Mouse (Mus musculus): Measurements from ENCODE around the gene Capsl. TPM values are rescaled to one million over a fixed set of nuclear protein-coding genes. Genes with fewer than 3 reads are reported as not detected.

Gene Capsl
- total RNA-seq (2015), result 1.2 and 2.1 TPM in 2 replicates
- total RNA-seq (2017), result 0.83 and 0.88 TPM in 2 replicates

DNA sequence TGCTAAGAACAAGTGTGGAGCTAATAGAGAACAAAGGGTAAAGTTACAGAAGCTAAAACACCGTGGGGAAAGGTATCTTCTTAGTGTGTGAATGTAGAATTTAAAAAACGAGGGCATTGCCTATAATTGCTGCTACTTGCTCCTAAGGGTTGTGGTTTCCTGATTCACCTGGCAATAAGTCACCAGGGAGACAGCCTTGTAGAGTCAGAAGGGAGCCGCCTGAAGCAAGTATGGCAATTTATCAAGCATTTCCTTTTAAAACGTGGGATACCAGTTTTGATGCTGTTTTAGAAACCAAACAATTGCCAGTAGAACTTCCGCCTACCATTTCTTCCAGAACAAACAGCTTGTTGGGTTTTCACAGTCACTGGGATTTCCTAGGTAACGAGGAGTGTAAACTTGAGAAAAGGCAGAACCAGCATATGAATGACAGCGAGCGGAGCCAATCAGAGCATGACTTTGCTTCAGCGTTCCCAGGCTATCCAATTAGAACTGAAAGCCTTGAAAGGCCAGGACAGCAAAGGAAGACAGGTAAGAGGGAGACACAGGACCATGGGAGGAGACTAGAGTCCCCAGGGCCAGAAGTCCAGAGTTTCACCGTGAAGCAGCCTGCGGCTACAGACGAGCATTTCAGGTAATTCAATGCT is at the start of gene Capsl:
Gene Capsl (plus strand): TSS at position 495 of the 647 bp plus-strand sequence.
- ATAC-seq (replicated peaks; ENCODE audit: poor library complexity), result peak; percentile 90

DNA sequence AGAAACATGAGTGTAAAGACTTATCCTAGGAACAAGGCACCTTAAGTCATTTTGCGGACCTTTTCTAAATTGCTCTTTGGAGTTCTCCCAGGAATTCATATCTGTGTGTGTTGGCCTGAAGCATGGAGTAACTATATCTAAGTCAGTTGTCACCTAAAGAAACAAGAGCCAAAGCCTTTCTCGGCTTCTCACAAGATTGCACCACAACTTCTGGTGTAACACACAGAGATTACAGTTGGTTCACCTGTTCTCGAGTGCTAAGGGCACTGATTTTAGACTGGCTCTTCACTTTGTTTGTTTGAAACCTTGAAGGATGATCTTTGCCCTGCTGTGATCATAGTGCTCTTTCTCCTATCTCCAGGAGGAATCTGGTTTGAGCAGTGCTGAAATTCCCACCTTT is 26.4 kb upstream of the Capsl start:
- no peak for ATAC-seq (replicated peaks; ENCODE audit: poor library complexity)

DNA sequence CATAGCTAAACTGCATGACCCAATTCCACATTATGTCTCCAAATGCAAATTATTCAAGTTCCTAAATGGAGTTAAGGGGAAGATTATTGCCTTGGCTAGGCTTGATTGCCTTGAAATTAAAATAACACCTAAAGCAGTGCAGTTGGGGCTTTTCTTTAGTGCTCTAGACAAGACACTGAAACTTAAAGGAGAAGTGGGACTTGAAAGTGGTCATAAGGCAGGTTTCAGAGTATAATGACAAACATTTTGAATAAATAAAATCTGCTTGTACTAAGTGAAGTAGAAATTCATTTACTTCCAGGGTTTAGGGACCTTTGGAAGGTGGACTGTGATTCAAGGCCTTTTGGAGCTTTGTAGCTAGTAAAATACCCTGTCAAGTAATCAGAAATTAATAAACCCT is 14.7 kb upstream of the Capsl start:
- ATAC-seq (replicated peaks; ENCODE audit: poor library complexity), result no peak

DNA sequence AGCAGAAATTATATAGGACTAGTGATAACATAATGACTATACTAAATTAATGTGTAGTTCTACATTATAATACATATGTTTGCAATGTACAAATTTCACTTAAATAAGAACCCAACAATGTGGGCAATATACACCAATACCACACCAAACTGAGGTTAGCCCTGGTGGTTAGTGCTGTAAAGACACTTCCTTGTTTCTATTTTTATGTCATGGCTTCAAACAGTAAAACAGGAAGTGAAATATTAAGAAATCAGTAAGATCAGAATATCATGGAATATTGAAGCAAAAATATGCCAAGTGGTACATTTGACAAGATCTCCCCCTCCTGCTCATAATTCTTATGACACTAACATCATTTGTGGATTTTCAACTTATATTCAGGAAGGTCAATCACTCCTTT is 8.0 kb upstream of the Capsl start:
- peak; percentile 87 for ATAC-seq (replicated peaks; ENCODE audit: poor library complexity)

DNA sequence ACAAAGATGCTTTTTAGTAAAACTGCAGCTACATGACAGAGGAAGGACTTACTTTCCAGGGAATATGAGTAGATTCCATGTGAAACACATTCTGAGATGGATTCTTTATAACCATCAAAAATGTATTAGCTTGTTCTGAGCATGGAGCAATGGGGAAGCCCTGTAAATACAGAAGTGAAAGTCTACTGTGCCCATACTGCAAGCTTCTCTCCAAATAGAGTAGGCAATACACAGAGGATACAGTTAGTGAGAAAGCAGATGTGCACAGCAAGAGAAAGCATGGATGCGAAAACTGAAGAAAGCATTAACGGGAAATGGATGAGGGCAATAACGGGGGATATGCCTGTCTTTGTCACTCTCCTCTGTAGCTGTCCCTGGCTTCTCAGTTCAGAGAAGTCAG is 6.0 kb upstream of the Capsl start:
- peak; percentile 79 for ATAC-seq (replicated peaks; ENCODE audit: poor library complexity)

DNA sequence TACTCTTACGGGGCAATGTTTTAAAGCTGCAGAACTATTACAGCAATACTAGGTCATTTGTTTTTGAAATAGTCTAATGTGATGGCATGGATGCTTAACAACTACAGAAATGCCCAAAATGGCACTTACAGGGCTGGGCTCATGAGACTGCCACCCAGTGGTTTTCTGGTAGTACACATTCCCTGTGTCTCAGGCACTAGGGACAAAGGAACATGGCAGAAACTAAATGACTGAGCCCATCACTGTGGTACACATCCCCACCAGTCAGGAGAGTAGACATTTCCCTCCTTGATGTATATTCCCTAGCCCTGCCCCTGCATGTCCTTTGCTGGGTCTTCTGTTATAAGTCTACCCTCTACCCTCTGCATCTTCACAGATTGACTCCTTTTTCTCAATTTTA is 16.2 kb downstream of the Capsl start:
- ATAC-seq (replicated peaks; ENCODE audit: poor library complexity), result peak; percentile 72

DNA sequence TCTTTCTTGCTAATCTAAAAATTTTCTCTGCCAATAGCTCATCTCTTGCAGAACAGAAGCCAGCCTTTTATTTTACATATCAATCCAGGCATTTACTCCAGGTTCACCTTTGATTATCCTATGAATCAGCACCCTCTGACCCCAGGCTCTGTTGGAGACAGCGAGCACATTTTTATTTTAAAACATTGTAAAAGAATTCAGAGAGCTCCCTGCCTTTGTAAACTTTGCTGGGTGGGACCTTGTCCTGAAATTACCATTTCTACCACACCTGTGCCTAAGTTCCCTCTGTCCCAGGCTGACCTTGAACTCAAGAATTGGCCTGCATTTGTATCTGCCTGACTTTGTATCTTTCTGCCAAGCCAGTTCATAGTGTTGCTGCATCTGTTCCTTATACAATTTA is 17.0 kb downstream of the Capsl start:
- no peak for ATAC-seq (replicated peaks; ENCODE audit: poor library complexity)

DNA sequence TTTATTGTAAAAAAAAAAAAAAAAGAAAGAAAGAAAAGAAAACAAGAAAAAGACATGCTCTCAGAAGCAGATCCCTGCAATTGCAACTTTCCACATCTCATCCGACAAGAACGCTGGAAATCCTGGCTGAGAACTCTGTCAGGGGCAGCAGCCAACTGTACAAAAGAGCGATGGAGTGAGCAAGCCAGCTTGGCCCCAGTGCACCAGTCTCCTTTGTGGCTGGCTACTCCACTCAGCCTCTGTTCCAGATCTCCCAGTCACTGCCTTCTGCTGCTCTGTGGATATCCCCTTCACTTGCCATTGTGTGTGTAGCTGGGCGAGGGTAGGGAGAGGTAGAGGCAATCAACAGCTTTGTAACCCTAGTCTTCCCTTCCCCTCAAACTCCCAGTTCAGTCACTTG is 18.4 kb downstream of the Capsl start:
- ATAC-seq (replicated peaks; ENCODE audit: poor library complexity), result no peak

DNA sequence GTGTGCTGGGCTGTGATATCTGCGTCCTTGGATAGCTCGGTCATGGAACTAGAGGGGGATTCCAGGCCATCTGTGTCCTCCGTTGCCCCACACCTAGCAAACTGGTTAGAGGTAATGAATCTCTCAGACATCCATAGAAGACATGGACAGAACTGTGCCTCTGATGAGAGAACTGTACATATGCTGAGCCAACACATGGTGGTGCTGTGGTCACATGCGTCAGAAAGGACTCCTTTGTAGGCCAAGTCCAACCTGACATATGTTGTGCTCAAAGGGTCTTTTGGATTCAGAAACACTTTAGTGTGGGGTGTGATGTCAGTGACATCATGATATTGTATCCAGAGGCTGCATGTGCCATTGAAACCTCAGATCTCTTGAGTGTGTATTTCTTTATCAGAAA is 19.4 kb downstream of the Capsl start:
- peak; percentile 97 for ATAC-seq (replicated peaks; ENCODE audit: poor library complexity)

DNA sequence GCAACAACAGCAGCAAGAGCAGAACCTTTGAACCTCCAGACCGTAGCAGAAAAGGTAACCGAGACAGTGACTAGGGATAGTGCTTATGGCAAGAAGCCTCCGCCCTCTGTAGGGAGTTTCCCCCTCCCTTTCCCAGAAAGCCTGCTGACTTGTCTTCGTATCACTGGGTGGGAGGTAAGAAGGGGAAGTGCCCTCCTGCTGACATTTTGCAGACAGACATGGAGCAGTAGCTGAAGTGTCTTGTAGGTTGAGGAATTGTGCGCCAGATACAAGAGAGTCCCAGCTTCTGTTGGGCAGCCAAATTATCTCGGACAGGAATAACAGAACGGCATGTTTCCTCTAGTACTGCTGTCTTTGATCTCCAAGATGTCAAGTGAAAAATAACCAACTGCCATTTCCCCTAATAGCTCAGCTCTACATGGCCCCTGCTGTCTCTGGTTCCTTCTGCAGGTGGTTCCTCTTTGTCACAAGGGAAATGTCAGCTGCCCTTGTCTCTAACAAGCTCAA is 27.7 kb downstream of the Capsl start:
- ATAC-seq (replicated peaks; ENCODE audit: poor library complexity), result peak; percentile 89

DNA sequence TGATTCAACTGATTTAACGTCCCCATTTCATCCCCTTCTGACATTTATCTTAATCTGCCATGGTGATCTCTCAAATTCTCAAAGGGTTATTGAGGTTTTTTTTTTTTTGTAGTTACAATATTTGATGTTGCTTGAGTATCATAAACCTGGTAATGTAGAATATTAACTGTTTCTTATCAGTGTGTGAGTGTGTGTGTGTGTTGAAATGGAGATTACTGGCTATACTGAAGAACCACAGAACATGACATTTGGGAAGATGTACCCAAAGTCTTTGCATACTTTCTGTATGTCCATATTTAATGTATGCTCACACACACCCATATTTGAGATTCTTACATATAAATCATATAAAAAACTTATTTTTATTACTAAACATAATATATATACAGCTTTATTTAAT is 28.2 kb downstream of the Capsl start:
- ATAC-seq (replicated peaks; ENCODE audit: poor library complexity), result 0 out of 2 replicates have a peak, but pooled peaks have one; percentile 11

DNA sequence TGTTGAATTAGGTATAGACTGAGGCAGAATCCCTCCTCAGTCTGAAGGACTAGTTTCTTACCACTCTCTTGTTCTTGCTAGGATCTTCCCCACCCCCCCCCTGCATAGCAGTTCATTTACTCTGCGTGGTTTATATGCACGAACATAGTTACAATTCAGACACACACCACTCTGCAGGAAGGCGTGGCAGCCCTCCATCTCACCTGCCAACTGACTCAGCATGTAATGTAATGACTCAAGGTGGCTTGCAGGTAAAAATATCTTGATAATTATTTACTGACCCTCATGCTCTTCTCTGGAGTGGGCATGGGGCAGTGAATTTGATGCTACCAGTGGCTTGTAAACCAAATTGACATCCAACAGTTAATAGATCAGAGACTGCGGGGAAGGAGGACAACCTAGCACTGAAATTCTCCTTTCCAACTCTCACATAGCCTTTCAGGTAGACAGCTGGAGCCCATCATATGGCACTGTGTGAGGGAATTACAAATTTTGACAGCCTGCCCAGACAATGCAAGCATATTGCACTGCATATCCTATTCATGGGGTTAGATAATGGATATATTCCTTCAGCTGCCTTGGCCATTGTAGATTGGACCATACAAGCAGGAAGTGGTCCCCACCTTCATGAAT is 35.3 kb downstream of the Capsl start:
- no peak for ATAC-seq (replicated peaks; ENCODE audit: poor library complexity)

DNA sequence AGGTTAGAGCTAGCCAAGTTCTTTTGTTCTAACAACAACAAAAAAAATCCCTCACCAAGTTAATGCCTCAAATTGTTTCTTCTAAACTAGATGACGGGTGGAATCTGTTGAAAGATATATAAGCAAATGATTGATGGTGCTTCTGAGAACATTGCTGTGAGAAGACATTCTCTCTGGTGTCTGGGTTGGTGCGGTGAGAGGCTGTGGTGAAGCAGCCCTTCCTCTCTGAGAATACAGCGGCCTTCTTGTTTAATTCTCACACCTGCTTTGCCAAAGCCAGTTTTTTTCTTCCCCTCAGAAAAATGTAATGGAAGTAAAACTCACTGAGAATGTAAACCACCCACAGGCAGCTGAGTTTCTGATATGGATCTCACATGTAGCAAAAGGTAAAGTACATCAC is 36.3 kb downstream of the Capsl start:
- 0 out of 2 replicates have a peak, but pooled peaks have one; percentile 17 for ATAC-seq (replicated peaks; ENCODE audit: poor library complexity)

DNA sequence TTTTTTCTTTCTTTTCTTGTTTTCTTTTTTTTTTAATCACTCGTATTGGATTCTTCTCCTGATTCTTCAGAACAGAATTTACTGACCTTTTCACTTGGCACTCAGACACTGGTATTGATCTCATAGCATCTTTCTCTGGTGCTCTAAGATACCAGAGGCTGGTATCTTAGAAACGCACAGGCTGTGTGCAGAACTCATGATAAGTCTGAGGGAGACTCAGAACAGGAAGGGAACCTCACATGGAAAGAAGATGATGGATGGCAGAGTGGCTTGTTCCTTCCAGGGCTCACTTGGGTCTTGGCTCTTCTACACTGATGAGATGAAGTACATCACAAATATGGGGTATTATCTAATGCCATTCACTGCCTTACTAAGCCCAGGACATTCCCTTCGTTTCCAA is 36.8 kb downstream of the Capsl start:
- ATAC-seq (replicated peaks; ENCODE audit: poor library complexity), result peak; percentile 63

DNA sequence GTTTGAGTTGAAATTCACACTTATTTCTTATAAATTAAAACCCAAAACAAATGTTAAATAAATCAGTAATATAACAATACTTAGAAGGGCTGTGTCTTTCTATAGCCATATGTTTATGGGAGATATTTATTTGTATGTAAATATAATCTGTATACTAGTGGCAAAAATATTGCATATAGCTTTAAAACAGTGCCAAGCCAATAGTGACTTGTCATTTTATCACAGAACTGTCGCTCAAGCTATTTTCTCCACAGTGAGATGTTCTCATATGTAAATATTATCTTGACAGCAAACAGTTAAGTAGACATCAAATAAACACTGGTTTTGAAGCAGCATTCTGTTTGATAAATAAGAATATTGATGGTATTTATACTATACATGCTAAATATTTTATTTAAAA is 37.4 kb downstream of the Capsl start:
- ATAC-seq (replicated peaks; ENCODE audit: poor library complexity), result no peak

DNA sequence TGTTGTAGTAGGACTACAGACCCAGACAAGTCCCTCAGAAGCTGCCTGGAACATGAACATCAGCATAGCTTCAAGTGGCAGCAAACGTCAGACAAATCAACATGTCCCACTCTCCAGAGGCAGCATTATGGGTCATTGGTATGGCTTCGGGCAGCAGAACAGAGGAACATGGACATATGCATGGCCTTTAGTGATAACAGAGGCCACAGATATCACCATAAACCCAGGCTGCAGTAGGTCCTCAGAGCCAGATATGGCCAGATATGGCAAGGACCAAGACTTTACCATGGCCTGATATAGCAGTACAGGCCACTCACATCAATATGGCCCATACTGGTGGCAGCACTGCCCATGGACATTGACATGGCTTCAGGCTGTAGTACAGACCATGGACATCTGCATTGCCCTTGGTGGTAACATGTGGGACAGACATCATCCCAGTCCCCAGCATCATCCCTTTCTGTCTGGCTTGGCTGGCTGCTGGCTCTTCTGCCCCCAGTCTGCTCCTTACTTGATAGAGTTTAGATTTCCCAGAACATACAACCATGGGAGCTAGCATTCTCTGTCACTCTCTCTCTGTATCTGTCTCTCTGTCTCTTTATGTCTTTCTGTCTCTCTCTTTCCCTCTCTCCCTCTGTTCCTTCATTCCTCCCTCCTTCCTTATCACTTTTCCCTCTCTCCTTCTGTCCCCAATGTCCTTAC is 53.7 kb downstream of the Capsl start:
- no peak for ATAC-seq (replicated peaks; ENCODE audit: poor library complexity)

DNA sequence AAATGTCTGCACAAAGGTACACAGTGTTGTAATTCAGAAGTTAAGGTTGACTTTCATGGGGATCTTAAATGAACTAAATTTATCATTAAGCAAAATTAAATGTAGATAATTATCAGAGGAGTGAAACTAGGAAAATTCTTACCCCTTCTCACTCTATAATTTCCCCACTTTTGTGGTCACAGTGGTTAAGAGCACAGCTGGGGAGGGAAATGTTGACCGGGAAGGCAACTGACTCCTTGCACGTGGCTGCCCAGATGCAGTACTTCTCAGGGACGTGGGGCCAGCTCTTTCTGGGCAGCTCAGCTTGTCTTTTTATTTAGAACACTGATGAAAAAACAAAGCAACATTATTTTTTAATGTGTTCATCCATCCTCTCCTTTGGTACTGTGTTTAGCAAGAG is 56.2 kb downstream of the Capsl start:
- ATAC-seq (replicated peaks; ENCODE audit: poor library complexity), result peak; percentile 87

Other genes starting within 250 kb of the Capsl start
- gene Ugt3a1, start 159.1 kb upstream of the Capsl start, total RNA-seq (2015), result not detected in 2 replicates
- not detected in 2 replicates for gene Ugt3a1, start 159.1 kb upstream of the Capsl start, total RNA-seq (2017)
- gene Ugt3a2, start 100.5 kb upstream of the Capsl start, total RNA-seq (2015), result not detected in 2 replicates
- gene Ugt3a2, start 100.5 kb upstream of the Capsl start, total RNA-seq (2017), result not detected in 2 replicates
- 0.56 and 1.2 TPM in 2 replicates for gene Il7r, start 94.1 kb downstream of the Capsl start, total RNA-seq (2015)
- gene Il7r, start 94.1 kb downstream of the Capsl start, total RNA-seq (2017), result 0.42 and 2.9 TPM in 2 replicates

Measured in megakaryocyte progenitor cell, adult 5-6 weeks (primary cell).